8 mouse cellular contexts compared by ENCODE assay signal in genomic region chr7:132781130-132781814, GRCm38 (mm10). TPM values are rescaled to one million over a fixed set of nuclear protein-coding genes. Genes with fewer than 3 reads are reported as not detected.
A peak's percentile ranks its signal among the peaks of the same experiment; 100 is the strongest.
DNase-seq lines count a peak whose midpoint lies in the region; ATAC-seq and TF ChIP-seq lines count a peak whose summit lies in the region.

No protein-coding gene starts in this region.

- 36% methylated on average over 7 of the region's 7 CpGs for WGBS in heart, embryonic 16.5 days
- 11% methylated on average over 7 of the region's 7 CpGs for WGBS in hindbrain, embryonic 13.5 days
- 9% methylated on average over 7 of the region's 7 CpGs for WGBS in midbrain, postnatal 0 days

- no peak overlapping the region for H3K4me3 ChIP-seq in heart, embryonic 16.5 days (ENCODE audit: low read length)
- no peak overlapping the region for H3K4me3 ChIP-seq in cortical plate, adult 2 months (ENCODE audit: insufficient read depth, low read length)
- no peak overlapping the region for H3K4me3 ChIP-seq in hindbrain, embryonic 13.5 days
- no peak overlapping the region for H3K4me3 ChIP-seq in midbrain, postnatal 0 days (ENCODE audit: low read depth, low read length)

- no peak for TF ChIP-seq POLR2A in cortical plate, adult 2 months (IDR thresholded peaks at IDR 0.05; ENCODE audit: extremely low read depth, insufficient read depth, low read length)

- peak overlapping the region; percentile 61 for H3K27ac ChIP-seq in heart, embryonic 16.5 days (ENCODE audit: low read length)
- peak overlapping the region; percentile 14; the same call in 1 of the 2 replicates for H3K27ac ChIP-seq in cortical plate, adult 2 months (ENCODE audit: insufficient read depth, low read length)
- peak overlapping the region; percentile 79 for H3K27ac ChIP-seq in hindbrain, embryonic 13.5 days
- H3K27ac ChIP-seq in midbrain, postnatal 0 days (ENCODE audit: low read depth, low read length), result peak overlapping the region; percentile 44

- H3K4me2 ChIP-seq in heart, embryonic 16.5 days (ENCODE audit: low read depth, low read length), result no peak overlapping the region; the same call in 1 of the 2 replicates
- 0 out of 2 replicates have a peak overlapping the region, but pooled peaks have one; percentile 17 for H3K4me2 ChIP-seq in hindbrain, embryonic 13.5 days
- no peak overlapping the region for H3K4me2 ChIP-seq in midbrain, postnatal 0 days (ENCODE audit: low read depth, low read length, poor library complexity, severe bottlenecking)

- H3K36me3 ChIP-seq in heart, embryonic 16.5 days (ENCODE audit: control insufficient read depth, insufficient read depth), result no peaks in the 10 kb centered on the region; the same call in 1 of the 2 replicates
- H3K36me3 ChIP-seq in hindbrain, embryonic 13.5 days, result peaks cover 20% of the 10 kb centered on the region
- peaks cover 3% of the 10 kb centered on the region for H3K36me3 ChIP-seq in midbrain, postnatal 0 days (ENCODE audit: insufficient read depth, low read length)

- ATAC-seq in heart, embryonic 16.5 days (replicated peaks; ENCODE audit: extremely low read depth, insufficient read depth, low FRiP score), result 0 out of 2 replicates have a peak, but pooled peaks have one; percentile 3
- peak; percentile 71 for ATAC-seq in hindbrain, embryonic 13.5 days (ENCODE audit: low FRiP score)
- ATAC-seq in midbrain, postnatal 0 days (ENCODE audit: low FRiP score), result peak; percentile 67

- no peaks in the 10 kb centered on the region for H3K9me3 ChIP-seq in heart, embryonic 16.5 days (replicated peaks; ENCODE audit: control insufficient read depth, low read length)
- no peaks in the 10 kb centered on the region for H3K9me3 ChIP-seq in hindbrain, embryonic 13.5 days
- H3K9me3 ChIP-seq in midbrain, postnatal 0 days (ENCODE audit: low read length), result no peaks in the 10 kb centered on the region

- no peak for DNase-seq in heart, adult 11 months
- peak; percentile 76 for DNase-seq in midbrain, postnatal 0 days (ENCODE audit: low spot score)
- DNase-seq in cerebellum, adult 9-10 months, result no peak
- no peak for DNase-seq in gastrocnemius, postnatal 10 days
- no peak for DNase-seq in ovary, postnatal 10 days (ENCODE audit: low spot score)

- no peaks in the 10 kb centered on the region for H3K27me3 ChIP-seq in heart, embryonic 16.5 days (ENCODE audit: control insufficient read depth, insufficient read depth, low read length)
- H3K27me3 ChIP-seq in hindbrain, embryonic 13.5 days, result no peaks in the 10 kb centered on the region
- no peaks in the 10 kb centered on the region for H3K27me3 ChIP-seq in midbrain, postnatal 0 days (ENCODE audit: insufficient read depth, low read length)

- TF ChIP-seq CTCF in cortical plate, adult 2 months (IDR thresholded peaks at IDR 0.05; ENCODE audit: extremely low read depth, insufficient read depth, low read length), result no peak
- peak; percentile 49; the same call in 1 of the 2 replicates for TF ChIP-seq CTCF in midbrain, postnatal 0 days (IDR thresholded peaks at IDR 0.05)

- H3K4me1 ChIP-seq in heart, embryonic 16.5 days (ENCODE audit: control insufficient read depth, insufficient read depth, low read length), result peaks cover 53% of the 10 kb centered on the region
- peaks cover 17% of the 10 kb centered on the region for H3K4me1 ChIP-seq in cortical plate, adult 2 months (ENCODE audit: control insufficient read depth, insufficient read depth, low read length)
- H3K4me1 ChIP-seq in hindbrain, embryonic 13.5 days (replicated peaks), result peaks cover 44% of the 10 kb centered on the region
- peaks cover 17% of the 10 kb centered on the region for H3K4me1 ChIP-seq in midbrain, postnatal 0 days (ENCODE audit: insufficient read depth, low read length)

- no peak overlapping the region for H3K9ac ChIP-seq in heart, embryonic 16.5 days (ENCODE audit: low read length)
- H3K9ac ChIP-seq in hindbrain, embryonic 13.5 days, result 0 out of 2 replicates have a peak overlapping the region, but pooled peaks have one; percentile 26
- no peak overlapping the region for H3K9ac ChIP-seq in midbrain, postnatal 0 days (replicated peaks; ENCODE audit: low read length, poor library complexity, severe bottlenecking)

RNA-seq across cellular contexts. Expression of gene Fam53b, which starts 32.4 kb away (rescaled TPM):
- polyA plus RNA-seq in heart, embryonic 16.5 days (2015; fragmentation: Nextera tagmentation; extraction: Ambion mirVana), result 16.4 and 21.8 TPM in 2 replicates
- polyA plus RNA-seq in cortical plate, adult 2 months (2012; rRNA removed), result 21.4 and 21.9 TPM in 2 replicates
- polyA plus RNA-seq in hindbrain, embryonic 13.5 days (2015; fragmentation: Nextera tagmentation; extraction: Ambion mirVana), result 16.9 and 19.3 TPM in 2 replicates
- 8.0 and 17.3 TPM in 2 replicates for total RNA-seq in midbrain, postnatal 0 days (2014; rRNA removed)
- polyA plus RNA-seq in midbrain, postnatal 0 days (2015; fragmentation: Nextera tagmentation; extraction: Ambion mirVana), result 7.3 and 9.4 TPM in 2 replicates
- 10 to 100 TPM; 34.5 to 43.6 TPM for total RNA-seq in gastrocnemius, postnatal 10 days (2021)

Comparison
In these comparisons a context has a peak if more than half of its experiments do, and no peak if none do; other contexts are left out.
1. ATAC-seq: peak in every context shown above with its lines; median percentile 71 in hindbrain, embryonic 13.5 days; 67 in midbrain, postnatal 0 days; 3 in heart, embryonic 16.5 days.
2. H3K27ac ChIP-seq: peak in every context shown above with its lines; median percentile 79 in hindbrain, embryonic 13.5 days; 61 in heart, embryonic 16.5 days; 44 in midbrain, postnatal 0 days; 14 in cortical plate, adult 2 months.